7 mouse cellular contexts compared by ENCODE assay signal in genomic region chr1:105844341-105845006, GRCm38 (mm10).
DNase-seq lines count a peak whose midpoint lies in the region; ATAC-seq and TF ChIP-seq lines count a peak whose summit lies in the region.

No protein-coding gene starts in this region.

- ATAC-seq in liver, embryonic 11.5 days (replicated peaks; ENCODE audit: low FRiP score) = no peak; the same call in 1 of the 2 replicates
- peak; percentile 82 for ATAC-seq in forebrain, postnatal 0 days

- peaks cover 25% of the 10 kb centered on the region for H3K27me3 ChIP-seq in liver, embryonic 11.5 days (replicated peaks; ENCODE audit: control insufficient read depth, insufficient read depth, low read length)
- H3K27me3 ChIP-seq in forebrain, postnatal 0 days (ENCODE audit: insufficient read depth, low read length) = no peaks in the 10 kb centered on the region
- peaks cover 30% of the 10 kb centered on the region for H3K27me3 ChIP-seq in midbrain, embryonic 10.5 days (ENCODE audit: low read depth, poor library complexity, severe bottlenecking)

- no peak overlapping the region for H3K27ac ChIP-seq in liver, embryonic 11.5 days (ENCODE audit: low read depth, low read length)
- H3K27ac ChIP-seq in forebrain, postnatal 0 days (ENCODE audit: low read depth, low read length) = peak overlapping the region; percentile 29; the same call in 1 of the 2 replicates
- 0 out of 2 replicates have a peak overlapping the region, but pooled peaks have one; percentile 38 for H3K27ac ChIP-seq in midbrain, embryonic 10.5 days (replicated peaks)

- H3K4me2 ChIP-seq in liver, embryonic 11.5 days = peak overlapping the region; percentile 46
- H3K4me2 ChIP-seq in forebrain, postnatal 0 days (ENCODE audit: low read depth) = peak overlapping the region; percentile 60

- TF ChIP-seq CTCF in forebrain, postnatal 0 days (IDR thresholded peaks at IDR 0.05; ENCODE audit: low read depth) = peak; percentile 40

- peak overlapping the region; percentile 15; the same call in 1 of the 2 replicates for H3K4me3 ChIP-seq in liver, embryonic 11.5 days (ENCODE audit: low read depth, low read length)
- peak overlapping the region; percentile 32 for H3K4me3 ChIP-seq in forebrain, postnatal 0 days (ENCODE audit: low read depth, low read length)
- peak overlapping the region; percentile 53 for H3K4me3 ChIP-seq in midbrain, embryonic 10.5 days

- H3K36me3 ChIP-seq in liver, embryonic 11.5 days (ENCODE audit: control insufficient read depth, insufficient read depth, low read length) = no peaks in the 10 kb centered on the region
- no peaks in the 10 kb centered on the region for H3K36me3 ChIP-seq in forebrain, postnatal 0 days (ENCODE audit: insufficient read depth)
- H3K36me3 ChIP-seq in midbrain, embryonic 10.5 days = no peaks in the 10 kb centered on the region

- H3K4me1 ChIP-seq in liver, embryonic 11.5 days (replicated peaks; ENCODE audit: control insufficient read depth, insufficient read depth, low read length) = peaks cover 6% of the 10 kb centered on the region; the same call in 1 of the 2 replicates
- H3K4me1 ChIP-seq in forebrain, postnatal 0 days (ENCODE audit: insufficient read depth) = 0 out of 2 replicates have a peak, but pooled peaks cover 4% of the 10 kb centered on the region
- peaks cover 21% of the 10 kb centered on the region for H3K4me1 ChIP-seq in midbrain, embryonic 10.5 days

- WGBS in liver, embryonic 11.5 days = 16% methylated on average over 28 of the region's 28 CpGs
- under 1% methylated on average over 28 of the region's 28 CpGs for WGBS in forebrain, postnatal 0 days
- WGBS in midbrain, embryonic 10.5 days = 6% methylated on average over 28 of the region's 28 CpGs

- DNase-seq in liver, embryonic 11.5 days (ENCODE audit: low spot score) = no peak
- DNase-seq in liver = no peak
- peak; percentile 58 for DNase-seq in cerebellum, adult 9-11 months
- DNase-seq in forebrain, postnatal 0 days = peak; percentile 61
- peak; percentile 14 for DNase-seq in midbrain, embryonic 10.5 days (ENCODE audit: low spot score)
- DNase-seq in T-cell, adult 2 months (ENCODE audit: low spot score) = no peak
- DNase-seq in kidney, adult 11 months = no peak

- no peaks in the 10 kb centered on the region for H3K9me3 ChIP-seq in liver, embryonic 11.5 days (ENCODE audit: control insufficient read depth, low read length)
- no peaks in the 10 kb centered on the region for H3K9me3 ChIP-seq in forebrain, postnatal 0 days (ENCODE audit: low read length)
- no peaks in the 10 kb centered on the region for H3K9me3 ChIP-seq in midbrain, embryonic 10.5 days (replicated peaks)

- no peak overlapping the region for H3K9ac ChIP-seq in liver, embryonic 11.5 days (ENCODE audit: low read depth, low read length)
- peak overlapping the region; percentile 56 for H3K9ac ChIP-seq in forebrain, postnatal 0 days

Comparison
In these comparisons a context has a peak if more than half of its experiments do, and no peak if none do; other contexts are left out.
1. DNase-seq: peak in cerebellum, adult 9-11 months (single experiment), forebrain, postnatal 0 days (single experiment) and midbrain, embryonic 10.5 days (single experiment); none in liver, embryonic 11.5 days (single experiment), liver (single experiment), T-cell, adult 2 months (single experiment) and kidney, adult 11 months (single experiment).
2. Peak in every context shown above with its lines, with median percentiles within 50 percentile points of each other: H3K4me3 ChIP-seq.